Mouse (Mus musculus) embryonic facial prominence, embryonic 12.5 days (tissue): ENCODE measurements around the gene Scml4. TPM values are rescaled to one million over a fixed set of nuclear protein-coding genes. Genes with fewer than 3 reads are reported as not detected.

ENCODE experiments used
- ATAC-seq: fragments of 200-750 bp; cut with Nextera tagmentation; 2 replicates; pipeline ENCODE4 v1.8.0; 2017; ENCODE audit not compliant: insufficient number of reproducible peaks, insufficient read depth, low FRiP score, low TSS enrichment
- H3K27ac ChIP-seq: fragments of 300-500 bp; sonication (generic); 2 replicates; pipeline ENCODE4 v1.5.1; 2016; ENCODE audit warnings: mild to moderate bottlenecking
- H3K27me3 ChIP-seq: fragments of 300-500 bp; sonication (generic); 2 replicates; pipeline ENCODE4 v1.6.1; 2016; ENCODE audit warnings: mild to moderate bottlenecking, moderate library complexity
- H3K36me3 ChIP-seq: fragments of 300-500 bp; sonication (generic); 2 replicates; pipeline ENCODE4 v1.6.1; 2016; ENCODE audit warnings: mild to moderate bottlenecking
- H3K4me1 ChIP-seq: fragments of 300-500 bp; sonication (generic); 2 replicates; pipeline ENCODE4 v1.6.1; 2016
- H3K4me2 ChIP-seq: fragments of 300-500 bp; sonication (generic); replicated peaks from 2 replicates; pipeline ENCODE4 v1.6.1; 2016; ENCODE audit warnings: mild to moderate bottlenecking, moderate library complexity
- H3K4me3 ChIP-seq: fragments of 300-500 bp; sonication (generic); 2 replicates; pipeline ENCODE4 v1.5.1; 2016; ENCODE audit warnings: mild to moderate bottlenecking
- H3K9ac ChIP-seq: fragments of 300-500 bp; sonication (generic); 2 replicates; pipeline ENCODE4 v1.6.1; 2016; ENCODE audit warnings: mild to moderate bottlenecking, moderate library complexity
- H3K9me3 ChIP-seq: fragments of 300-500 bp; sonication (generic); 2 replicates; pipeline ENCODE4 v1.6.1; 2016; ENCODE audit warnings: mild to moderate bottlenecking, moderate library complexity
- WGBS: fragments of 180-500 bp; shearing (Covaris S2); methylation state at CpG from one replicate; pipeline ENCODE4 v1.1.7; 2016; 5-methylcytosine and 5-hydroxymethylcytosine counted together
- polyA plus RNA-seq: library from polyadenylated mRNA; unstranded; fragments of >200 nt; fragmentation: Nextera tagmentation; extraction: Ambion mirVana; gene quantifications from 2 replicates; pipeline ENCODE4 v1.2.1, GENCODE M21; 2016

The Scml4 gene
- polyA plus RNA-seq, 1 experiment from 2014 or later, result 0.37 TPM

- 3% methylated on average over 11 of the region's 13 CpGs for WGBS
- no peak for ATAC-seq
- peaks cover 7% of the 10 kb centered on the region; the same call in 1 of the 2 replicates for H3K36me3 ChIP-seq
- peaks cover 37% of the 10 kb centered on the region for H3K4me1 ChIP-seq
- peak overlapping the region; percentile 31; the same call in 1 of the 2 replicates for H3K4me3 ChIP-seq
- no peaks in the 10 kb centered on the region for H3K27me3 ChIP-seq
- H3K4me2 ChIP-seq, result peak overlapping the region; percentile 55
- no peak overlapping the region for H3K9ac ChIP-seq
- H3K9me3 ChIP-seq, result no peaks in the 10 kb centered on the region
- 0 out of 2 replicates have a peak overlapping the region, but pooled peaks have one; percentile 50 for H3K27ac ChIP-seq
Observed at GRCm38 (mm10) chr10:43002066-43002678, 142.0 kb downstream of the Scml4 start.

- Histone ChIP-seq H3K4me1 (peaks cover 37% of the 10 kb centered on the region), H3K27me3 (no peaks in the 10 kb centered on the region), H3K4me2 (peak overlapping the region; percentile 55), H3K27ac (peak overlapping the region; percentile 81), H3K36me3 (peaks cover 7% of the 10 kb centered on the region; the same call in 1 of the 2 replicates), H3K9me3 (no peaks in the 10 kb centered on the region), H3K4me3 (peak overlapping the region; percentile 31), H3K9ac (peak overlapping the region; percentile 53)
- WGBS, result 2% methylated on average over 25 of the region's 25 CpGs
- ATAC-seq, result peak; percentile 73
Observed at GRCm38 (mm10) chr10:43002721-43003465, 142.7 kb downstream of the Scml4 start.

GRCm38 (mm10) chr10:43003466-43003757, 143.2 kb downstream of the Scml4 start:
- Histone ChIP-seq H3K36me3 (peaks cover 7% of the 10 kb centered on the region; the same call in 1 of the 2 replicates), H3K27me3 (no peaks in the 10 kb centered on the region), H3K27ac (peak overlapping the region; percentile 81), H3K4me1 (peaks cover 37% of the 10 kb centered on the region), H3K9ac (no peak overlapping the region), H3K4me3 (no peak overlapping the region), H3K4me2 (peak overlapping the region; percentile 55; the same call in 1 of the 2 replicates), H3K9me3 (no peaks in the 10 kb centered on the region)
- peak; percentile 54 for ATAC-seq
- WGBS, result 8% methylated on average over 5 of the region's 5 CpGs

GRCm38 (mm10) chr10:43004174-43004734, 144.1 kb downstream of the Scml4 start:
- Histone ChIP-seq H3K27me3 (no peaks in the 10 kb centered on the region), H3K4me2 (no peak overlapping the region), H3K36me3 (peaks cover 7% of the 10 kb centered on the region; the same call in 1 of the 2 replicates), H3K4me3 (no peak overlapping the region), H3K9me3 (no peaks in the 10 kb centered on the region), H3K9ac (no peak overlapping the region), H3K27ac (peak overlapping the region; percentile 81), H3K4me1 (peaks cover 37% of the 10 kb centered on the region)
- 83% methylated on average over 16 of the region's 16 CpGs for WGBS
- ATAC-seq, result no peak

GRCm38 (mm10) chr10:43005031-43005430, 144.9 kb downstream of the Scml4 start:
- 0 out of 2 replicates have a peak overlapping the region, but pooled peaks have one; percentile 5 for H3K27ac ChIP-seq
- H3K4me2 ChIP-seq, result no peak overlapping the region
- H3K9ac ChIP-seq, result no peak overlapping the region
- 84% methylated on average over 4 of the region's 4 CpGs for WGBS
- H3K9me3 ChIP-seq, result no peaks in the 10 kb centered on the region
- H3K4me3 ChIP-seq, result no peak overlapping the region
- peaks cover 37% of the 10 kb centered on the region for H3K4me1 ChIP-seq
- no peak for ATAC-seq
- peaks cover 7% of the 10 kb centered on the region; the same call in 1 of the 2 replicates for H3K36me3 ChIP-seq
- no peaks in the 10 kb centered on the region for H3K27me3 ChIP-seq

- 80% methylated on average over 7 of the region's 7 CpGs for WGBS
- ATAC-seq, result no peak
Observed at GRCm38 (mm10) chr10:43005677-43006076, 145.5 kb downstream of the Scml4 start.

GRCm38 (mm10) chr10:43006534-43006933, 146.4 kb downstream of the Scml4 start:
- WGBS, result 88% methylated on average over 4 of the region's 4 CpGs
- Histone ChIP-seq H3K4me1 (peaks cover 33% of the 10 kb centered on the region), H3K36me3 (peaks cover 7% of the 10 kb centered on the region; the same call in 1 of the 2 replicates), H3K4me3 (no peak overlapping the region), H3K9ac (no peak overlapping the region), H3K9me3 (no peaks in the 10 kb centered on the region), H3K27ac (no peak overlapping the region), H3K27me3 (no peaks in the 10 kb centered on the region), H3K4me2 (no peak overlapping the region)
- ATAC-seq, result no peak

More at GRCm38 (mm10) chr10:43005677-43006076, 145.5 kb downstream of the Scml4 start:
- H3K9me3 ChIP-seq, result no peaks in the 10 kb centered on the region
- H3K4me1 ChIP-seq, result peaks cover 37% of the 10 kb centered on the region
- H3K4me2 ChIP-seq, result no peak overlapping the region
- H3K9ac ChIP-seq, result no peak overlapping the region
- H3K4me3 ChIP-seq, result no peak overlapping the region
- H3K27me3 ChIP-seq, result no peaks in the 10 kb centered on the region
- H3K27ac ChIP-seq, result no peak overlapping the region
- H3K36me3 ChIP-seq, result peaks cover 7% of the 10 kb centered on the region; the same call in 1 of the 2 replicates

GRCm38 (mm10) chr10:43008116-43008515, 147.9 kb downstream of the Scml4 start:
- H3K27me3 ChIP-seq, result no peaks in the 10 kb centered on the region
- peaks cover 7% of the 10 kb centered on the region; the same call in 1 of the 2 replicates for H3K36me3 ChIP-seq
- no peaks in the 10 kb centered on the region for H3K9me3 ChIP-seq
- no peak overlapping the region for H3K27ac ChIP-seq
- peaks cover 20% of the 10 kb centered on the region for H3K4me1 ChIP-seq
- H3K4me3 ChIP-seq, result no peak overlapping the region
- no peak overlapping the region for H3K4me2 ChIP-seq
- ATAC-seq, result no peak
- 64% methylated on average over 11 of the region's 11 CpGs for WGBS
- no peak overlapping the region for H3K9ac ChIP-seq

Other genes with a start within 250 kb of the Scml4 start
- gene Sec63, start 98.9 kb upstream of the Scml4 start, polyA plus RNA-seq, result 29.4 and 30.8 TPM in 2 replicates